7 mouse cellular contexts compared by ENCODE assay signal in genomic region chr7:35064286-35065258, GRCm38 (mm10). TPM values are rescaled to one million over a fixed set of nuclear protein-coding genes. Genes with fewer than 3 reads are reported as not detected.
DNase-seq lines count a peak whose midpoint lies in the region; ATAC-seq and TF ChIP-seq lines count a peak whose summit lies in the region.

No protein-coding gene starts in this region.

- CTCF ChIA-PET in Patski (lab: Charles Lee), result interaction anchor here (1.5 kb wide), 1 partner anchor 15 kb away, joined by 4 read pairs; no protein-coding TSS in a partner anchor

- in situ Hi-C loops in Patski (cut with MboI; ENCODE audit: low pct_unique_long_range_greater_than_20kb), result no loop called here

- DNase-seq in left cerebral cortex, postnatal 10 days (ENCODE audit: extremely low spot score in 1 of 2, low spot score in 2 of 2), result peak; percentile 20 to 67
- no peak for DNase-seq in left cerebral cortex, adult 11 months (ENCODE audit: low spot score)
- DNase-seq in Patski (ENCODE audit: low read depth, low spot score), result no peak
- DNase-seq in brain, adult 2 months (ENCODE audit: low read depth, low spot score), result peak; percentile 67
- peak; percentile 79 for DNase-seq in lung, postnatal 10 days

- ATAC-seq in Patski, result peak; percentile 47
- no peak for ATAC-seq in CD4-positive, CD25-positive, alpha-beta regulatory T cell, adult 4 months
- ATAC-seq in intestine, embryonic 15.5 days, result no peak

- H3K36me3 ChIP-seq in intestine, embryonic 15.5 days, result no peaks in the 10 kb centered on the region

- H3K27ac ChIP-seq in intestine, embryonic 15.5 days, result no peak overlapping the region

- H3K9me3 ChIP-seq in intestine, embryonic 15.5 days, result no peaks in the 10 kb centered on the region

- H3K27me3 ChIP-seq in Patski, result no peaks in the 10 kb centered on the region
- H3K27me3 ChIP-seq in intestine, embryonic 15.5 days (replicated peaks), result no peaks in the 10 kb centered on the region

- POLR2A ChIA-PET in Patski (lab: Charles Lee), result interaction anchor here (0.6 kb wide), 1 partner anchor 8 kb away, joined by 3 read pairs; the partner anchor contains the start of gene Cebpg

- intact Hi-C loops in left cerebral cortex, postnatal 10 days (cut with DNase I), result no loop called here

- H3K4me1 ChIP-seq in intestine, embryonic 15.5 days (replicated peaks), result no peaks in the 10 kb centered on the region

- no peak overlapping the region for H3K9ac ChIP-seq in intestine, embryonic 15.5 days

- TF ChIP-seq CTCF in Patski (IDR thresholded peaks at IDR 0.05), result no peak

- no peak overlapping the region for H3K4me3 ChIP-seq in intestine, embryonic 15.5 days (replicated peaks)

- 75% methylated on average over 14 of the region's 14 CpGs for whole genome bisulfite sequencing in intestine, embryonic 15.5 days

- H3K4me2 ChIP-seq in intestine, embryonic 15.5 days (replicated peaks), result no peak overlapping the region

RNA-seq across cellular contexts. Expression of gene Cebpg, which starts 8.2 kb away (rescaled TPM):
- total RNA-seq in left cerebral cortex, postnatal 10 days (2021), result 10 to 100 TPM; 24.2 to 25.2 TPM
- 30.2 TPM for polyA plus RNA-seq in Patski (2021)
- polyA plus RNA-seq in CD4-positive, CD25-positive, alpha-beta regulatory T cell, adult 4 months (2017; shearing (Covaris generic)), result 10 to 100 TPM in 1 of 2 experiments, 1 to 10 TPM in 1; 9.4 to 10.9 TPM
- 44.5 and 45.3 TPM in 2 replicates for polyA plus RNA-seq in intestine, embryonic 15.5 days (2015; fragmentation: Nextera tagmentation; extraction: Ambion mirVana)

RNA-seq across cellular contexts. Expression of gene Cebpa, which starts 54.5 kb away (rescaled TPM):
- total RNA-seq in left cerebral cortex, postnatal 10 days (2021), result 1 to 10 TPM; 3.3 to 4.7 TPM
- polyA plus RNA-seq in Patski (2021), result 12.8 TPM
- 1 to 10 TPM in 1 of 2 experiments, under 1 TPM in 1; 0.47 to 1.1 TPM for polyA plus RNA-seq in CD4-positive, CD25-positive, alpha-beta regulatory T cell, adult 4 months (2017; shearing (Covaris generic))
- 13.9 and 14.1 TPM in 2 replicates for polyA plus RNA-seq in intestine, embryonic 15.5 days (2015; fragmentation: Nextera tagmentation; extraction: Ambion mirVana)

Comparison
In these comparisons a context has a peak if more than half of its experiments do, and no peak if none do; other contexts are left out.
1. DNase-seq: peak in left cerebral cortex, postnatal 10 days (2 of 2), brain, adult 2 months (single experiment) and lung, postnatal 10 days (single experiment); none in left cerebral cortex, adult 11 months (single experiment) and Patski (single experiment).